Mouse (Mus musculus) bone marrow, adult 2 months (tissue): ENCODE results near the gene Prkacb. TPM values are rescaled to one million over a fixed set of nuclear protein-coding genes. Genes with fewer than 3 reads are reported as not detected.
"Not testable (repeated sequence)": the region's sequence is repeated elsewhere in the genome, so short reads cannot be mapped to it uniquely, and the experiment has no call there.

Experiments
- H3K27ac ChIP-seq: fragments of 200-500 bp; 2 replicates; pipeline ENCODE4 v1.5.1; 2012; ENCODE audit warnings: low read depth, mild to moderate bottlenecking, control low read depth, inconsistent platforms, low read length; ENCODE audit not compliant: control insufficient read depth, poor library complexity, insufficient read depth
- H3K4me1 ChIP-seq: fragments of 200-500 bp; 2 replicates; pipeline ENCODE4 v1.6.1; 2011; ENCODE audit warnings: low read length; ENCODE audit not compliant: control insufficient read depth, insufficient read depth
- H3K4me3 ChIP-seq: fragments of 200-500 bp; replicated peaks from 2 replicates; pipeline ENCODE3; 2011; ENCODE audit warnings: mild to moderate bottlenecking, low read depth, low read length, control low read depth; ENCODE audit not compliant: control insufficient read depth
- CTCF ChIP-seq: fragments of 200-500 bp; IDR thresholded peaks from 2 replicates; pipeline ENCODE4 v1.5.1; 2011; ENCODE audit warnings: low read length, control low read depth; ENCODE audit not compliant: control insufficient read depth, insufficient read depth
- POLR2A ChIP-seq: fragments of 200-500 bp; IDR thresholded peaks from 2 replicates; pipeline ENCODE4 v1.6.1; 2011; ENCODE audit warnings: low read depth, mild to moderate bottlenecking, control low read depth, low read length, borderline replicate concordance; ENCODE audit not compliant: control insufficient read depth
- WGBS: fragments of 180-500 bp; shearing (Covaris S2); methylation state at CpG from one replicate; pipeline ENCODE4 v1.1.7; 2018; 5-methylcytosine and 5-hydroxymethylcytosine counted together
- polyA plus RNA-seq: library from polyadenylated mRNA; stranded (reverse); fragments of >200 nt; gene quantifications from 2 replicates; pipeline ENCODE4 v1.2.4, GENCODE M21; 2011; ENCODE audit warnings: low replicate concordance; ENCODE audit not compliant: missing spikeins, insufficient read depth, insufficient read length

The Prkacb gene
- polyA plus RNA-seq, 1 experiment: 11.9 TPM

DNA sequence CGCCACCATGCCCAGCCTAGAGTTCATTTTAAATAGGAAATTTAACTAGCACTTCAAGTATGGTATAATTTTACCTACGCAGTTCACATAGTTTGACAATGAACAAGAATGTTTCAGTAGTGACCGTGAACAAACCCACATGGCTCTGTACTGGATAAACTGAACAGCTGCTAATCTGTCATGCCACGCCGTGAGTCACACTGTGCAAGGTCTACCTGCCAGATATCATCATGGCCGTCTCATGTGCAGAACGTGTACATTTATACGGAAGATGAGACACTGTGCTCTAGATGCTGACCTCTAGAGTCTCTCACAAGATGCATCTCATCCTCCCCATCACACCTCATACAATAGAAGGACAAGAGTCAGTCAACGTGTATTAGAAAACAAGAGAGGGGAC is 51.5 kb downstream of the Prkacb start:
- Histone ChIP-seq H3K27ac (no peak overlapping the region), H3K4me3 (no peak overlapping the region), H3K4me1 (peaks cover 3% of the 10 kb centered on the region; the same call in 1 of the 2 replicates)
- WGBS: 83% methylated on average over 9 of the region's 9 CpGs
- no peak for TF ChIP-seq POLR2A
- no peak for TF ChIP-seq CTCF

DNA sequence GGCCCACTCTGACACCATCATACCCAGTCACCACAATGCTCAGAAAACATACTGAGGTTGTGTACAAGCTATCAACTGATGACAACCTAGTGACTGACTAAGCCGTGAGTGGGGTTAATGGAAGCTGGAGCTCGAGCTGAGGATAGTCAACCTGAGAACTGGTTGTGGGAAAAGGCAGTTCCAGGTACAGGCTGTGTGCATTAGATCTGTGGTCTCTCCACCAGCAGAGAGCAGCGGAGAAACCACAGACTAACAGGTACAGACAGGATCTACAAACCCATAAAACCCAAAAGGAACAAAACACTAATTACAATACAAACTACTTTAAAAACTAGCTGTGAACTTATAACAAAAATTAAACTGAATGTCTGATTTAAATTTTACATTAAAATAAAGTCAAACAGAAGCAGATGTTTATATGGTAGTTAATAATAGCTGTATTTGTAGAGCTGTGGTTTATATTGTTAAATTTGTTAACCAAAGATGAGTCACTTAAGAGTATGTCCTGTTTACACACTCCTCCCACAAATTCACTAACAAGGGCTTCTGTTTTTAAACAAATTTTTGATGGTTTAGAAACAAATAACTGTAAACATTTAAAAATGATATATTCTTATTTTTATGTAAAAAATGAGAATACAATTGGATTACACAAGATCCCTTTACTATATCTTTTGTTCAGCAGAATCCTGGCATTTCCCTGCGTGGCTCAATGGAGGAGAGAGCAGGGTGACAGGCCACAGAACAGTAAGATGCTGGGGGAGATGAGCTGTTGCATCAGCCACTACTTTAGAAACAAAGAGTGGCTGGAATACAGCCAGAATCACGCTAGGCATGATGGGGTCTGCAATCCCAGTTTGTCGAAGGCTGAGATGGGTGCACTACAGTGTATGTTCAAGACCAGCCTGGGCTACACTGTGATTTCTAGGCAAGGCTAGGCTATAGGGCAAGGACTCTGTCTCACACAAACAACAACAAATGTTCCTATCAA is 54.5 kb downstream of the Prkacb start:
- no peak overlapping the region for H3K27ac ChIP-seq
- WGBS: 68% methylated on average over 6 of the region's 6 CpGs
- no peak for TF ChIP-seq POLR2A
- no peak for TF ChIP-seq CTCF
- no peak overlapping the region for H3K4me3 ChIP-seq
- H3K4me1 ChIP-seq: no peaks in the 10 kb centered on the region; the same call in 1 of the 2 replicates

DNA sequence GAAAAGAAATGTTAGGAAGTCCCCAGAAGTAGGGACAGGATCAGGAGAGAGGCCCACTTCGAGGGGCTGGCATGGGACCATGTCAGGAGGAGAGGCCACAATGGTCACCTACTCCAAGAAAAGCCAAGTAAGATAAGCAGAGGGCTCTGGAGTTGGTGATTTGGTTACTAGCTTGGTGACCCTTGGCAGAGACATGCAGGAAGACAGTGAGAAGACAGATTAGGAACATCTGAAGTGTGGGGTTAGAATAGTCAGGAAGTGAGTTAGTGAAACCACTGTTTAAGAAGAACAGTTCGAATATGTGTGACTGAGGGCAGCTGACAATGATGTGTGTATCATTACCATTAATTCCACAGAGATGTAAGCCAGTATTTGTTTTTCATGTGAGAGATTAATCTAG is 58.5 kb downstream of the Prkacb start:
- WGBS: 51% methylated on average over 2 of the region's 2 CpGs
- no peak overlapping the region for H3K4me3 ChIP-seq
- H3K4me1 ChIP-seq: no peaks in the 10 kb centered on the region
- H3K27ac ChIP-seq: no peak overlapping the region
- TF ChIP-seq POLR2A (no peak), CTCF (no peak)

DNA sequence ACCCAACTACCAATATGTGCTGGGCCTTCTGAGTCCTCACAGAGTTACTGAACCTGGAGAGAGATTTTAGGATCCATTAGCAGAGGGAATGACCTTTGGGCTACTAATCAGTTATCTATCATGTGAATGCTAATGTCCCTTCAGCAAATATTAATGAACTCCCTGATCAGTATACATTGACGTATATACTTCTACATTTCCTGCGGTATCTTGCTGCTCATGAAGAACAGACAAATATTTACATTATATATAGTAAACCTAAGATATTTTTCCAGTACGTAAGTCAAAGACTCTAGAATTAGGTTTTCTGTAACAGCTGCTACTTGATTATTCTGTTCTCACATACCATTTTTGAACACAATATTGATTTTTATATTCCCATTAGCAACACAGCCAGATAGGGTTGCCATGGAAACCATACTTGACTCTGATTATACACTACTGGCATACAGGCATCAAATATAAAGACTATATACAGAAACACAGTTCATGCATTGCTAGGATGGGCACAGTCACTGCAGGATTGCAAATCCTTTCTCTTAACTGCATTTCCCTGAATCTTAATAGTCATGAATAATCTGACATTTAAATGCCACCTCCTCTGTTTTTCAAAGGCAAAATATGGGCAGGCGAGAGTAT is 71.1 kb downstream of the Prkacb start:
- Histone ChIP-seq H3K4me1 (no peaks in the 10 kb centered on the region), H3K27ac (no peak overlapping the region), H3K4me3 (no peak overlapping the region)
- TF ChIP-seq POLR2A (no peak), CTCF (no peak)
- 90% methylated on average over 4 of the region's 4 CpGs for WGBS

DNA sequence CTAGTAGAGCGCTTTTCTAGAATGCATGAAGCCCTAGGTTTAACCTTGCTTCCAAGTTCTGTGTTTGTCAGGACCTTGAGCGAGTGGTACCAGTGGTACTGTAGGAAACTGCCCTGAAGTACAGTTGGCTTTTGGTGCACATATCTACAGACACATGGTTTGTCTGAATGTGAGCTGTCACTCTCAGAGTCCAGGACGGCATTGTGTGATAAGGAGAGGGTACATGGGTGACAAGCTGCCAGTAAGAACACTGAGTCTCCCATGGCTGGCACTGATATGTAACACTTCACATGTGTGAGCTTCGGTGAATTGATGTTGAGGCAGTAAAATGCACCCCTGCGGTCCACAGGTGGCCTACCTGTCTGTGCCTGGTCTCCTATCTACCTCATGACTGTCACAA is 71.6 kb downstream of the Prkacb start:
- TF ChIP-seq POLR2A (no peak), CTCF (no peak)
- Histone ChIP-seq H3K4me1 (peaks cover under 1% of the 10 kb centered on the region), H3K4me3 (no peak overlapping the region), H3K27ac (no peak overlapping the region)
- 71% methylated on average over 5 of the region's 5 CpGs for WGBS

DNA sequence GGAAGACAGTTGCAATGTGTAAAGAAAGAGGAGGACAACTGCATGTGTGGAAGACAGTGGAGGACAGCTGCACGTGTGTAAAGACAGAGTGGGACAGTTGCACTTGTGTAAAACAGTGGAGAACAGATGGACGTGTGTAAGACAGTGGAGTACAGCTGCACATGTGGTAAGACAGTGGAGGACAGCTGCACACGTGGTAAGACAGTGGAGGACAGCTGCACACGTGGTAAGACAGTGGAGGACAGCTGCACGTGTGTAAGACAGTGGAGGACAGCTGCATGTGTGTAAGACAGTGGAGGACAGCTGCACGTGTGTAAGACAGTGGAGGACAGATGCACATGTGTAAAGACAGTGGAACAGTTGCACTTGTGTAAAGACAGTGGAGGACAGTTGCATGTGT is 76.6 kb downstream of the Prkacb start:
- not testable (repeated sequence) for H3K4me3 ChIP-seq, H3K4me1 ChIP-seq, H3K27ac ChIP-seq
- 56% methylated on average over 6 of the region's 6 CpGs for WGBS

DNA sequence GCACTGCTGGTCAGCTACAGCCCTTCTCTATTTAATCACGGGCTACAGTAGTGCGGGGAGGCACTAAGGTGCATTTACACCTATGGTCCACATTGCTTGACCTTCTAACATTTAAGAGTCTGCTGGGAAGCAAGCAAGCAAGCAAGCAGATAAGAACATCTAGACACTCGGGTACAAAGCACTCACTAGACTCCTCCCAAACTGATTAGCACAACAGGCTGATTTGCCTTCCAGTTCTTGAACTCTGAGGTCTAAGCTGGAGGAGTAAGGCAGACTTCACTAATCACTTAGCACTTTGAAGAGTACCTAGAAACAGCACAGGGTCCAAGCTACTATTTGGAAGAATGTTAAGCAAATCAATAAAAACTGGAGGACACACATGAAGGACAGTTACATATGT is 77.1 kb downstream of the Prkacb start:
- Histone ChIP-seq H3K4me1 (peaks cover 4% of the 10 kb centered on the region), H3K4me3 (no peak overlapping the region), H3K27ac (no peak overlapping the region)
- no peak for TF ChIP-seq POLR2A
- no peak for TF ChIP-seq CTCF
- 49% methylated on average over 3 of the region's 3 CpGs for WGBS

DNA sequence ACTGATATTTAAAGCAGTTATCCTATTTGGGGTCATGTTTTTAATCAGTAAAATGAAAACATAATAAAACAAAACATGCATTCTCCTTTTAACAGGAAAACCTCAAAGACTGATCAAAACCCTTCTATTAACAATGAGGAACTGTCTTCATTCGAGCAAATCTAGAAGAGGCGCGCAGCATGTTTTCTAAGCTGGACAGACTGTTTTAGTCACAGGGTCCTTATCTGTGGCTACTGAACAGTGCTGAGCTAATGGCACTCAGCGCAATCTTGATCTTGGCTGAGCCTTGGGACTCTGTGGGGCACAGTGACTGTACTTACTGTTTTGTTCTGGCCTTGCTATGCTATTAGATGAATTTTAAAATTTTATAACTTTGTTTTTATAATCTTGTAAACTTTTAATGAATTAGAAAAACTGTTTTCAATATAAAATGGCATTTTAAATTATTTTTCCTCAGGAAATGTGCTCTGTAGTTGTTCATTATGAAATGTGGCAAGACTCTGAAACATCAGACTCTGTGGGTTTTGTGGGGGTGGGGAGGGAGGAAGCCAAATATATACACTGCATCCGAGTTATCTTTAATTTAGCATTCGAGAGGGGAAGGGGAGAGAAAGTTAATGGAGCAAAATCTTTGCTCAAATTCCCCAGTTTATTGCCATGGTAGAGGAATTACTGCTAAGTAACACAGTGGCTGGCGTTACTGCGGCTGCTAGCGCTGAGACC is 77.7 kb downstream of the Prkacb start:
- TF ChIP-seq CTCF: no peak
- no peak for TF ChIP-seq POLR2A
- no peak overlapping the region for H3K27ac ChIP-seq
- H3K4me1 ChIP-seq: peaks cover 4% of the 10 kb centered on the region
- WGBS: 43% methylated on average over 9 of the region's 9 CpGs
- H3K4me3 ChIP-seq: no peak overlapping the region
